In the genomic region with DNA sequence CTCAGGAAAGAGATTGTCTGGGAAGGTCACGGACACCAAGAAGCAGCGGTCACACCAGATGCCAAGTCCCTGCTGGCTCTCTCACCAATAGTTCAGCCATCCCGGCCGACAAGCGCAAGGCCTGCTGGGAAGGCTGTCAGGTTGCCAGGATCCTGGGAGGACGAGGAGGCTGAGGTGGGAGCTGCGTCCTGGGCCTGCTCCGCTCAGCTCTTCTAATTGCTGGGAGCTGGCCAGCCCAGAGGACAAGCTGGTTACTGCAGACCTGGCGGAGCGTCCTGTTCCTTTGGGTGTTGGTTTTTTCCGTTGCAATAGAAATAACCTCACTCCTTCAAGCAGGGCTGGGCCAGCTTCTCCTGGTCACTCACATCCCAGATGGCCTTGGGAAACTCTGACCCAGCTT, we compare ENCODE assay signal across 13 mouse cellular contexts.
A peak's percentile ranks its signal among the peaks of the same experiment; 100 is the strongest.
DNase-seq lines count a peak whose midpoint lies in the region; ATAC-seq lines count a peak whose summit lies in the region.
"Had no signal": no experiment of that assay in that cellular context is flagged by ENCODE, and none has a peak within 500 bp of the region (broad histone marks: within the 10 kb centered on the region; RNA-seq: fewer than 3 reads in every experiment).

No protein-coding gene starts in this region.

- peaks cover 3% of the 10 kb centered on the region; the same call in 1 of the 2 replicates for H3K9me3 ChIP-seq in heart, embryonic 12.5 days (replicated peaks)
- H3K9me3 ChIP-seq: forebrain, embryonic 13.5 days had no signal

- no peaks in the 10 kb centered on the region for H3K4me1 ChIP-seq in heart, embryonic 12.5 days (replicated peaks)
- H3K4me1 ChIP-seq: forebrain, embryonic 13.5 days; hindbrain, embryonic 10.5 days; liver, embryonic 13.5 days had no signal

- H3K36me3 ChIP-seq in heart, embryonic 12.5 days: no peaks in the 10 kb centered on the region
- H3K36me3 ChIP-seq: hindbrain, embryonic 10.5 days; liver, embryonic 13.5 days had no signal

- no peak overlapping the region for H3K9ac ChIP-seq in heart, embryonic 12.5 days
- H3K9ac ChIP-seq: forebrain, embryonic 13.5 days; liver, embryonic 13.5 days had no signal

- no peak overlapping the region for H3K4me2 ChIP-seq in heart, embryonic 12.5 days
- H3K4me2 ChIP-seq: forebrain, embryonic 13.5 days; liver, embryonic 13.5 days had no signal

- ATAC-seq in heart, embryonic 12.5 days (ENCODE audit: insufficient number of reproducible peaks, low FRiP score): no peak
- no peak for ATAC-seq in inflammation-experienced regulatory T-cells, adult 6 months
- ATAC-seq: forebrain, embryonic 13.5 days; midbrain, embryonic 16.5 days had no signal

- intact Hi-C loops in heart, postnatal 36 days (cut with DNase I): no loop called here

- no peak overlapping the region for H3K4me3 ChIP-seq in heart, embryonic 12.5 days
- H3K4me3 ChIP-seq: forebrain, embryonic 13.5 days; hindbrain, embryonic 10.5 days; liver, embryonic 13.5 days had no signal

- WGBS in heart, embryonic 12.5 days: 75% methylated on average over 11 of the region's 11 CpGs

- no peak overlapping the region for H3K27ac ChIP-seq in heart, embryonic 12.5 days (ENCODE audit: poor library complexity, severe bottlenecking)
- H3K27ac ChIP-seq: forebrain, embryonic 13.5 days; hindbrain, embryonic 10.5 days; liver, embryonic 13.5 days had no signal

- H3K27me3 ChIP-seq in heart, embryonic 12.5 days (replicated peaks): no peaks in the 10 kb centered on the region
- H3K27me3 ChIP-seq: forebrain, embryonic 13.5 days; liver, embryonic 13.5 days had no signal

- DNase-seq in heart, adult 11 months: peak; percentile 97
- peak; percentile 68 for DNase-seq in adrenal gland, postnatal 14 days
- DNase-seq in cerebellum, postnatal 10 days: peak; percentile 88 to 92
- DNase-seq in heart, postnatal 36 days: peak; percentile 38 to 51
- no peak for DNase-seq in spleen, postnatal 36 days (ENCODE audit: low spot score in 2 of 2)
- DNase-seq in adipocyte (ENCODE audit: low spot score): no peak
- DNase-seq: liver, embryonic 13.5 days; thymus, adult 18-20 months had no signal

Comparison
In these comparisons a context has a peak if more than half of its experiments do, and no peak if none do; other contexts are left out.
1. DNase-seq: peak in heart, adult 11 months (single experiment), adrenal gland, postnatal 14 days (single experiment), cerebellum, postnatal 10 days (2 of 2) and heart, postnatal 36 days (2 of 2); none in spleen, postnatal 36 days (0 of 2) and adipocyte (single experiment).